Mouse (Mus musculus) liver, embryonic 14.5 days (tissue): Measurements from ENCODE around the gene Sh3tc1.

Experiments used
- CTCF ChIP-seq: IDR thresholded peaks from 2 replicates; pipeline ENCODE4 v1.5.1; 2016; ENCODE audit warnings: antibody characterized with exemption, low read depth, control low read depth
- EP300 ChIP-seq: IDR thresholded peaks from 2 replicates; pipeline ENCODE4 v1.6.1; 2016; ENCODE audit warnings: antibody characterized with exemption, low read depth

- TF ChIP-seq EP300 (no peak), CTCF (no peak)
Measured at GRCm38 (mm10) chr5:35785853-35786252, 46.1 kb upstream of the Sh3tc1 start.
